Mouse (Mus musculus) lung, adult 2 months (tissue): ENCODE measurements around the gene Olfr417. TPM values are rescaled to one million over a fixed set of nuclear protein-coding genes. Genes with fewer than 3 reads are reported as not detected.
"Not testable (repeated sequence)": the region's sequence is repeated elsewhere in the genome, so short reads cannot be mapped to it uniquely, and the experiment has no call there.

ENCODE experiments used
- DNase-seq: peaks from one replicate; pipeline ENCODE4 v3.0.0; 2022
- H3K4me1 ChIP-seq: fragments of 200-500 bp; 2 replicates; pipeline ENCODE4 v1.6.1; 2011; ENCODE audit warnings: low read length; ENCODE audit not compliant: control insufficient read depth, insufficient read depth
- H3K4me3 ChIP-seq: fragments of 200-500 bp; replicated peaks from 2 replicates; pipeline ENCODE3; 2011; ENCODE audit warnings: low read depth, mild to moderate bottlenecking, control low read depth, low read length; ENCODE audit errors: extremely low read depth
- CTCF ChIP-seq: fragments of 200-500 bp; IDR thresholded peaks from 2 replicates; pipeline ENCODE4 v1.5.1; 2011; ENCODE audit warnings: mild to moderate bottlenecking, low read length, control low read depth; ENCODE audit not compliant: insufficient read depth
- POLR2A ChIP-seq: fragments of 200-500 bp; IDR thresholded peaks from 2 replicates; pipeline ENCODE4 v1.6.1; 2011; ENCODE audit warnings: low read depth, mild to moderate bottlenecking, control low read depth, low read length, borderline replicate concordance; ENCODE audit errors: extremely low read depth
- WGBS: fragments of 180-500 bp; shearing (Covaris S2); methylation state at CpG from one replicate; pipeline ENCODE4 v1.1.7; 2018; 5-methylcytosine and 5-hydroxymethylcytosine counted together
- polyA plus RNA-seq: library from polyadenylated mRNA; depleted of rRNA; stranded (reverse); fragments of >200 nt; gene quantifications from 2 replicates; pipeline ENCODE4 v1.2.3, GENCODE M21; 2012; rRNA removed

The Olfr417 gene
- not detected in 2 replicates for polyA plus RNA-seq

GRCm38 (mm10) chr1:174364882-174365451 lies at the start of gene Olfr417:
Gene Olfr417 (plus strand): TSS chr1:174365122.
- H3K4me1 ChIP-seq: no peaks in the 10 kb centered on the region
- DNase-seq: no peak
- TF ChIP-seq POLR2A (no peak), CTCF (no peak)
- 53% methylated on average over 2 of the region's 2 CpGs for WGBS
- H3K4me3 ChIP-seq: no peak within 1 kb of the TSS

- no peak for TF ChIP-seq CTCF
- TF ChIP-seq POLR2A: no peak
- 60% methylated on average over 2 of the region's 2 CpGs for WGBS
- DNase-seq: no peak
- H3K4me3 ChIP-seq: no peak overlapping the region
- no peaks in the 10 kb centered on the region for H3K4me1 ChIP-seq
Measured at GRCm38 (mm10) chr1:174317308-174317707, 47.6 kb upstream of the Olfr417 start.

GRCm38 (mm10) chr1:174330218-174330617 lies 34.7 kb upstream of the Olfr417 start, which contains the start of gene Mptx1:
Gene Mptx1 (plus strand): TSS chr1:174330518.
- DNase-seq: no peak
- Histone ChIP-seq H3K4me1 (no peaks in the 10 kb centered on the region), H3K4me3 (no peak within 1 kb of the TSS)
- TF ChIP-seq CTCF (no peak), POLR2A (no peak)

GRCm38 (mm10) chr1:174353636-174354035 lies 11.3 kb upstream of the Olfr417 start:
- DNase-seq, H3K4me3 ChIP-seq, H3K4me1 ChIP-seq: not testable (repeated sequence)
- 79% methylated on average over 1 of the region's 1 CpGs for WGBS

- WGBS: 56% methylated on average over 5 of the region's 5 CpGs
- Histone ChIP-seq H3K4me3 (no peak overlapping the region), H3K4me1 (no peaks in the 10 kb centered on the region)
- no peak for TF ChIP-seq POLR2A
- TF ChIP-seq CTCF: no peak
- no peak for DNase-seq
Measured at GRCm38 (mm10) chr1:174354640-174355039, 10.3 kb upstream of the Olfr417 start.

- 80% methylated on average over 3 of the region's 3 CpGs for WGBS
- H3K4me1 ChIP-seq: no peaks in the 10 kb centered on the region
- TF ChIP-seq POLR2A (no peak), CTCF (no peak)
- no peak overlapping the region for H3K4me3 ChIP-seq
- no peak for DNase-seq
Measured at GRCm38 (mm10) chr1:174373799-174374198, 8.9 kb downstream of the Olfr417 start.

GRCm38 (mm10) chr1:174390746-174391145 lies 25.8 kb downstream of the Olfr417 start, which contains the start of gene Olfr248:
Gene Olfr248 (plus strand): TSS chr1:174391046.
- Histone ChIP-seq H3K4me3 (no peak within 1 kb of the TSS), H3K4me1 (no peaks in the 10 kb centered on the region)
- WGBS: 95% methylated on average over 2 of the region's 2 CpGs
- DNase-seq: no peak
- TF ChIP-seq CTCF: no peak
- no peak for TF ChIP-seq POLR2A

- H3K4me3 ChIP-seq: no peak overlapping the region
- TF ChIP-seq CTCF (no peak), POLR2A (no peak)
- DNase-seq: no peak
- no peaks in the 10 kb centered on the region for H3K4me1 ChIP-seq
- WGBS: 66% methylated on average over 4 of the region's 4 CpGs
Measured at GRCm38 (mm10) chr1:174422959-174423358, 58.0 kb downstream of the Olfr417 start.

GRCm38 (mm10) chr1:174423764-174424163 lies 58.8 kb downstream of the Olfr417 start, which contains the start of gene Olfr414:
Gene Olfr414 (plus strand): TSS chr1:174424064.
- H3K4me3 ChIP-seq: no peak within 1 kb of the TSS
- WGBS: 41% methylated on average over 1 of the region's 1 CpGs
- no peak for TF ChIP-seq POLR2A
- no peak for TF ChIP-seq CTCF
- DNase-seq: no peak
- no peaks in the 10 kb centered on the region for H3K4me1 ChIP-seq

Other genes with a start within 250 kb of the Olfr417 start
- gene Olfr231, start 244.0 kb upstream of the Olfr417 start, polyA plus RNA-seq: not detected in 2 replicates
- not detected in 2 replicates for gene Olfr424, start 233.6 kb upstream of the Olfr417 start, polyA plus RNA-seq
- gene Olfr420, start 209.5 kb upstream of the Olfr417 start, polyA plus RNA-seq: not detected in 2 replicates
- 0.07 and 0.09 TPM in 2 replicates for gene Spta1, start 192.3 kb upstream of the Olfr417 start, polyA plus RNA-seq
- not detected in 2 replicates for gene Olfr419, start 113.1 kb upstream of the Olfr417 start, polyA plus RNA-seq
- 1.2 TPM in 1 of 2 replicates, not detected in the other for gene Mptx1, start 34.6 kb upstream of the Olfr417 start, polyA plus RNA-seq
- gene Olfr248, start 25.9 kb downstream of the Olfr417 start, polyA plus RNA-seq: not detected in 2 replicates
- not detected in 2 replicates for gene Olfr414, start 58.9 kb downstream of the Olfr417 start, polyA plus RNA-seq
- not detected in 2 replicates for gene Olfr220, start 77.0 kb downstream of the Olfr417 start, polyA plus RNA-seq
- 0.08 and 0.17 TPM in 2 replicates for gene Fmn2, start 136.7 kb downstream of the Olfr417 start, polyA plus RNA-seq